Mouse (Mus musculus) kidney, adult 2 months (tissue): ENCODE data around the gene Vps4a.

Source experiments
- CTCF ChIP-seq: fragments of 200-500 bp; conservative IDR thresholded peaks from 2 replicates; pipeline ENCODE4 v1.5.1; 2011; ENCODE audit warnings: low read depth, mild to moderate bottlenecking, control low read depth, low read length, moderate library complexity, mixed read lengths; ENCODE audit not compliant: insufficient read depth, insufficient read length
- POLR2A ChIP-seq: fragments of 200-500 bp; IDR thresholded peaks from one replicate; pipeline ENCODE4 v1.6.1; 2011; ENCODE audit warnings: low read depth, low read length, control low read depth

DNA sequence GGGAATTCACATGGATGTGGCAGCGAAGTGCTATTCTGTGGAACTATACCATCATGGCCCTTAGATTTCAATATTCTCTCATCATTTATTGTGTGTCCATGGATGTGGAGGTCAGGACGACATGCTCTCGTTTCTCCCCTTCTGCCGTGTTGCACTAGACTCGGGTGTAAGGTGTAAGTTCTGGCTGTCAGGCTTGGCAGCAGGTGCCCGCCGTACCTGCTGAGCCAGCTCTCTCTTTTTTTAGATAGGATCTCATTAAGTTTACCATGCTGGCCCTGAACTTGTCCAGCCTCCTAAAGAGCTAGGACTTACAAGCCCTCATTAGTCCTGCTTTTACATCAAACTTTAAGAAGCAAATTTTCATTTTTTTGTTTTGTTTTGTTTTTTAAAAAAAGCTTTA lies 59.5 kb downstream of the Vps4a start:
- TF ChIP-seq POLR2A (no peak), CTCF (no peak)
